In the genomic region with DNA sequence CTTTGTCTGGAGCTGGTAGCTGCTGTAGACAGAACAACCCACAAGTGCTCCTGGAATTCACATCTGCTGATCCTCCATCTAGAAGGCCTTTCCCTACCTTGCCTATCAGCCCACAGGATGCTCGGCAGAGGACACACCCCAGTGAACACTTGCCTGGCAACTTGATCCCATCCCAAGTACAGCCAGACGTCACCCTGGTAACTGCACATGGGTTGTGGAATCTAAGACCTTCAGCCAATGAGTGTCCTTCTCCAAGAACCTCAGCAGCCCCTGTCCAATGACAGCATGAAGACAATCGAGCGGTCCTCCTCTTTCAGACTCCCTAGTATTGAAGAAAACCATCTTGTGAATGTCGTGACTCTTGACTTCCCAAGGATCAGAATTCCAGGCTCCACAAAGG, we compare ENCODE assay signal across 24 mouse cellular contexts.
DNase-seq lines count a peak whose midpoint lies in the region; ATAC-seq lines count a peak whose summit lies in the region.
"Had no signal": no experiment of that assay in that cellular context is flagged by ENCODE, and none has a peak within 500 bp of the region (broad histone marks: within the 10 kb centered on the region; RNA-seq: fewer than 3 reads in every experiment).

No protein-coding gene starts in this region.

- H3K36me3 ChIP-seq in hindbrain, embryonic 10.5 days: no peaks in the 10 kb centered on the region
- H3K36me3 ChIP-seq in hindbrain, embryonic 12.5 days: no peaks in the 10 kb centered on the region
- no peaks in the 10 kb centered on the region for H3K36me3 ChIP-seq in kidney, embryonic 14.5 days (ENCODE audit: control insufficient read depth, insufficient read depth, low read length)
- H3K36me3 ChIP-seq in kidney, embryonic 16.5 days (ENCODE audit: insufficient read depth, low read length): no peaks in the 10 kb centered on the region
- no peaks in the 10 kb centered on the region for H3K36me3 ChIP-seq in midbrain, embryonic 10.5 days
- no peaks in the 10 kb centered on the region for H3K36me3 ChIP-seq in midbrain, embryonic 11.5 days (ENCODE audit: control insufficient read depth, insufficient read depth, low read length)
- H3K36me3 ChIP-seq: embryonic facial prominence, embryonic 13.5 days; embryonic facial prominence, embryonic 15.5 days; forebrain, embryonic 10.5 days; forebrain, embryonic 12.5 days had no signal

- H3K4me1 ChIP-seq in hindbrain, embryonic 10.5 days (replicated peaks): peaks cover 42% of the 10 kb centered on the region
- peaks cover 22% of the 10 kb centered on the region for H3K4me1 ChIP-seq in hindbrain, embryonic 12.5 days
- H3K4me1 ChIP-seq in kidney, embryonic 14.5 days (ENCODE audit: control insufficient read depth, insufficient read depth, low read length): peaks cover 12% of the 10 kb centered on the region; the same call in 1 of the 2 replicates
- H3K4me1 ChIP-seq in kidney, embryonic 16.5 days (ENCODE audit: insufficient read depth, low read length): no peaks in the 10 kb centered on the region
- peaks cover 34% of the 10 kb centered on the region for H3K4me1 ChIP-seq in midbrain, embryonic 10.5 days
- H3K4me1 ChIP-seq in midbrain, embryonic 11.5 days (ENCODE audit: control insufficient read depth, insufficient read depth, low read length): peaks cover 13% of the 10 kb centered on the region
- H3K4me1 ChIP-seq: embryonic facial prominence, embryonic 13.5 days; embryonic facial prominence, embryonic 15.5 days had no signal

- peak; percentile 19 for DNase-seq in hindbrain, embryonic 10.5 days (ENCODE audit: low spot score)
- DNase-seq in kidney, adult 9 months: no peak
- DNase-seq in kidney, adult 11 months: no peak
- no peak for DNase-seq in midbrain, embryonic 10.5 days (ENCODE audit: low spot score)
- no peak for DNase-seq in midbrain, embryonic 11.5 days (ENCODE audit: low spot score, missing footprints)
- DNase-seq: adrenal gland, adult 2 months; adrenal gland, postnatal 10 days; adrenal gland, postnatal 25 days; cerebellum, adult 11 months; cerebellum, adult 18-20 months; cerebellum, adult 8-10 months; cerebellum, adult 9-11 months; cerebellum, postnatal 14 days; cerebellum, postnatal 36 days; embryo, embryonic 11 days had no signal

- H3K4me2 ChIP-seq in hindbrain, embryonic 12.5 days (replicated peaks): no peak overlapping the region
- H3K4me2 ChIP-seq in kidney, embryonic 14.5 days (replicated peaks; ENCODE audit: low read depth, low read length): no peak overlapping the region
- no peak overlapping the region for H3K4me2 ChIP-seq in kidney, embryonic 16.5 days (replicated peaks; ENCODE audit: low read depth, low read length)
- H3K4me2 ChIP-seq in midbrain, embryonic 11.5 days: no peak overlapping the region
- H3K4me2 ChIP-seq: embryonic facial prominence, embryonic 13.5 days; embryonic facial prominence, embryonic 15.5 days; forebrain, embryonic 12.5 days had no signal

- H3K4me3 ChIP-seq in hindbrain, embryonic 10.5 days: no peak overlapping the region
- no peak overlapping the region for H3K4me3 ChIP-seq in hindbrain, embryonic 12.5 days
- no peak overlapping the region for H3K4me3 ChIP-seq in kidney, embryonic 14.5 days (ENCODE audit: low read length)
- H3K4me3 ChIP-seq in kidney, embryonic 16.5 days (ENCODE audit: low read length): no peak overlapping the region
- H3K4me3 ChIP-seq in midbrain, embryonic 10.5 days: no peak overlapping the region
- H3K4me3 ChIP-seq in midbrain, embryonic 11.5 days (ENCODE audit: low read depth, low read length): no peak overlapping the region
- H3K4me3 ChIP-seq: embryonic facial prominence, embryonic 13.5 days; embryonic facial prominence, embryonic 15.5 days; erythroblast, embryonic 14.5 days; forebrain, embryonic 10.5 days; forebrain, embryonic 12.5 days had no signal

- 36% methylated on average over 5 of the region's 5 CpGs for WGBS in hindbrain, embryonic 10.5 days
- 44% methylated on average over 5 of the region's 5 CpGs for WGBS in hindbrain, embryonic 12.5 days
- 43% methylated on average over 5 of the region's 5 CpGs for WGBS in kidney, embryonic 14.5 days
- WGBS in kidney, embryonic 16.5 days: 56% methylated on average over 5 of the region's 5 CpGs
- WGBS in midbrain, embryonic 10.5 days: 50% methylated on average over 5 of the region's 5 CpGs
- 39% methylated on average over 5 of the region's 5 CpGs for WGBS in midbrain, embryonic 11.5 days

- H3K27me3 ChIP-seq in hindbrain, embryonic 10.5 days (ENCODE audit: insufficient read depth, poor library complexity, severe bottlenecking): no peaks in the 10 kb centered on the region; the same call in 1 of the 2 replicates
- H3K27me3 ChIP-seq in hindbrain, embryonic 12.5 days: no peaks in the 10 kb centered on the region
- H3K27me3 ChIP-seq in kidney, embryonic 14.5 days (ENCODE audit: control insufficient read depth, insufficient read depth, low read length): no peaks in the 10 kb centered on the region
- H3K27me3 ChIP-seq in kidney, embryonic 16.5 days (ENCODE audit: insufficient read depth, low read length): no peaks in the 10 kb centered on the region
- H3K27me3 ChIP-seq in midbrain, embryonic 10.5 days (ENCODE audit: low read depth, poor library complexity, severe bottlenecking): no peaks in the 10 kb centered on the region
- no peaks in the 10 kb centered on the region for H3K27me3 ChIP-seq in midbrain, embryonic 11.5 days (ENCODE audit: control insufficient read depth, insufficient read depth, low read length)
- H3K27me3 ChIP-seq: embryonic facial prominence, embryonic 13.5 days; embryonic facial prominence, embryonic 15.5 days had no signal

- peak overlapping the region; percentile 73 for H3K27ac ChIP-seq in hindbrain, embryonic 10.5 days
- no peak overlapping the region for H3K27ac ChIP-seq in hindbrain, embryonic 12.5 days
- no peak overlapping the region for H3K27ac ChIP-seq in kidney, embryonic 14.5 days (ENCODE audit: low read depth, low read length)
- H3K27ac ChIP-seq in kidney, embryonic 16.5 days (ENCODE audit: low read length): no peak overlapping the region
- H3K27ac ChIP-seq in midbrain, embryonic 10.5 days (replicated peaks): peak overlapping the region; percentile 15; the same call in 1 of the 2 replicates
- H3K27ac ChIP-seq in midbrain, embryonic 11.5 days (ENCODE audit: low read depth, low read length): no peak overlapping the region
- H3K27ac ChIP-seq: embryonic facial prominence, embryonic 13.5 days; embryonic facial prominence, embryonic 15.5 days; forebrain, embryonic 10.5 days; forebrain, embryonic 12.5 days had no signal

- H3K9ac ChIP-seq in hindbrain, embryonic 12.5 days: no peak overlapping the region
- H3K9ac ChIP-seq in kidney, embryonic 14.5 days (ENCODE audit: low read depth, low read length): no peak overlapping the region
- H3K9ac ChIP-seq in kidney, embryonic 16.5 days (replicated peaks; ENCODE audit: low read length): no peak overlapping the region
- H3K9ac ChIP-seq in midbrain, embryonic 11.5 days (ENCODE audit: low read length): no peak overlapping the region
- H3K9ac ChIP-seq: embryonic facial prominence, embryonic 13.5 days; embryonic facial prominence, embryonic 15.5 days; forebrain, embryonic 12.5 days had no signal

- no peaks in the 10 kb centered on the region for H3K9me3 ChIP-seq in hindbrain, embryonic 10.5 days
- H3K9me3 ChIP-seq in hindbrain, embryonic 12.5 days (replicated peaks): no peaks in the 10 kb centered on the region
- H3K9me3 ChIP-seq in kidney, embryonic 14.5 days (ENCODE audit: control insufficient read depth, low read length): no peaks in the 10 kb centered on the region
- no peaks in the 10 kb centered on the region for H3K9me3 ChIP-seq in kidney, embryonic 16.5 days (ENCODE audit: low read length)
- H3K9me3 ChIP-seq in midbrain, embryonic 10.5 days (replicated peaks): no peaks in the 10 kb centered on the region
- H3K9me3 ChIP-seq in midbrain, embryonic 11.5 days (ENCODE audit: control insufficient read depth, low read length): no peaks in the 10 kb centered on the region
- H3K9me3 ChIP-seq: embryonic facial prominence, embryonic 13.5 days; embryonic facial prominence, embryonic 15.5 days; forebrain, embryonic 10.5 days; forebrain, embryonic 12.5 days had no signal

- no peak for ATAC-seq in hindbrain, embryonic 12.5 days (ENCODE audit: low FRiP score)
- ATAC-seq in kidney, embryonic 14.5 days (ENCODE audit: low FRiP score, low TSS enrichment): peak; percentile 85
- peak; percentile 73 for ATAC-seq in kidney, embryonic 16.5 days (ENCODE audit: low FRiP score, low TSS enrichment)
- no peak for ATAC-seq in midbrain, embryonic 11.5 days (ENCODE audit: low FRiP score)
- ATAC-seq: forebrain, embryonic 14.5 days had no signal

Comparison
In these comparisons a context has a peak if more than half of its experiments do, and no peak if none do; other contexts are left out.
1. H3K27ac ChIP-seq: peak in hindbrain, embryonic 10.5 days (single experiment) and midbrain, embryonic 10.5 days (single experiment); none in hindbrain, embryonic 12.5 days (single experiment), kidney, embryonic 14.5 days (single experiment), kidney, embryonic 16.5 days (single experiment) and midbrain, embryonic 11.5 days (single experiment).
2. ATAC-seq: peak in kidney, embryonic 14.5 days (single experiment) and kidney, embryonic 16.5 days (single experiment); none in hindbrain, embryonic 12.5 days (single experiment) and midbrain, embryonic 11.5 days (single experiment).